Mouse (Mus musculus): ENCODE results near the gene Ift88. TPM values are rescaled to one million over a fixed set of nuclear protein-coding genes. Genes with fewer than 3 reads are reported as not detected.

The Ift88 gene
- total RNA-seq, 2 experiments from 2014 or later = 12.9 to 13.9 TPM

GRCm38 (mm10) chr14:57556922-57557321 lies 133.1 kb downstream of the Ift88 start:
- no peak for DNase-seq (ENCODE audit: extremely low spot score in 1 of 2, low spot score in 1 of 2)

DNA sequence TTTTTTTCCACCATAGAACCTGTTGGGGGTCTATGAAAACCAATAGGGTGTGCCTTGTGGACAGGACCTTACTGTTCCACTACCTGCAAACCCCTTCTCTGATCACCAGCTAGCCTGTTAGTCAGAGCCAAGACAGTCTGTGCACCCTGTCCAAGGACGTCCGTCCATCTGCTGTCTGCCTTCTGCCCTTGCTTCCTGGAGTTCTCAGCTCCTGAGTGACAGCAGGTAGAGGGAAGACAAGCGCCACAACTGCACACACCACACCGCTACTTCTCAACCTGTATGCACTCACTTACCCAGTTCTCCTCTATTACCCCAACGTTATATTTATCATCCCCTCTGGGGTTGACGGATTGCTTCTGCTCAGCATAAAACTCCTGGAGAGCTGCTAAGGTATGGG lies 141.8 kb downstream of the Ift88 start:
- no peak for DNase-seq (ENCODE audit: extremely low spot score in 1 of 2, low spot score in 1 of 2)

Other genes starting within 250 kb of the Ift88 start
- gene Cryl1, start 25.5 kb upstream of the Ift88 start, total RNA-seq (2021) = 10 to 100 TPM; 18.1 to 21.4 TPM
- gene Il17d, start 100.7 kb downstream of the Ift88 start, total RNA-seq (2021) = 10 to 100 TPM; 12.1 to 12.8 TPM
- gene Eef1akmt1, start 147.6 kb downstream of the Ift88 start, total RNA-seq (2021) = 10 to 100 TPM; 37.7 to 42.4 TPM
- 10 to 100 TPM; 11.8 to 15.4 TPM for gene Xpo4, start 241.4 kb downstream of the Ift88 start, total RNA-seq (2021)